Mouse (Mus musculus) limb, embryonic 14.5 days (tissue): ENCODE measurements around the gene Fam163b. TPM values are rescaled to one million over a fixed set of nuclear protein-coding genes. Genes with fewer than 3 reads are reported as not detected.

Experiments used
- ATAC-seq: fragments of 200-750 bp; cut with Nextera tagmentation; 2 replicates; pipeline ENCODE4 v1.8.0; 2017; ENCODE audit warnings: low read depth, moderate number of reproducible peaks, moderate TSS enrichment; ENCODE audit not compliant: low FRiP score
- DNase-seq: peaks from one replicate; pipeline ENCODE4 v3.0.0-alpha.2; 2015; ENCODE audit warnings: low spot score
- H3K27ac ChIP-seq: fragments of 300-500 bp; sonication (generic); replicated peaks from 2 replicates; pipeline ENCODE4 v1.5.1; 2014; ENCODE audit warnings: low read depth, mild to moderate bottlenecking, low read length, moderate library complexity, mixed read lengths
- H3K27me3 ChIP-seq: fragments of 300-500 bp; sonication (generic); 2 replicates; pipeline ENCODE4 v1.6.1; 2014; ENCODE audit warnings: low read length, mixed read lengths; ENCODE audit not compliant: control insufficient read depth, insufficient read depth
- H3K36me3 ChIP-seq: fragments of 300-500 bp; sonication (generic); 2 replicates; pipeline ENCODE4 v1.6.1; 2014; ENCODE audit warnings: mild to moderate bottlenecking, low read length, moderate library complexity, mixed read lengths; ENCODE audit not compliant: control insufficient read depth, insufficient read depth
- H3K4me1 ChIP-seq: fragments of 300-500 bp; sonication (generic); 2 replicates; pipeline ENCODE4 v1.6.1; 2014; ENCODE audit warnings: antibody characterized with exemption, low read length, mixed read lengths; ENCODE audit not compliant: control insufficient read depth, insufficient read depth
- H3K4me2 ChIP-seq: fragments of 300-500 bp; sonication (generic); replicated peaks from 2 replicates; pipeline ENCODE4 v1.6.1; 2014; ENCODE audit warnings: low read depth, mild to moderate bottlenecking, low read length, moderate library complexity; ENCODE audit not compliant: severe bottlenecking
- H3K4me3 ChIP-seq: fragments of 300-500 bp; sonication (generic); replicated peaks from 2 replicates; pipeline ENCODE4 v1.5.1; 2014; ENCODE audit warnings: low read length
- H3K9ac ChIP-seq: fragments of 300-500 bp; sonication (generic); 2 replicates; pipeline ENCODE4 v1.6.1; 2014; ENCODE audit warnings: mild to moderate bottlenecking, low read depth, low read length, moderate library complexity; ENCODE audit not compliant: severe bottlenecking
- H3K9me3 ChIP-seq: fragments of 300-500 bp; sonication (generic); 2 replicates; pipeline ENCODE4 v1.6.1; 2016; ENCODE audit warnings: low read length; ENCODE audit not compliant: control insufficient read depth
- POLR2A ChIP-seq: fragments of 200-500 bp; IDR thresholded peaks from 2 replicates; pipeline ENCODE4 v1.8.0; 2012; ENCODE audit warnings: inconsistent platforms, mild to moderate bottlenecking, moderate library complexity, borderline replicate concordance; ENCODE audit not compliant: insufficient read depth, insufficient read length; ENCODE audit errors: extremely low read depth
- WGBS: fragments of 180-500 bp; shearing (Covaris S2); extraction: QIAGEN DNeasy Blood & Tissue Kit; methylation state at CpG from one replicate; pipeline ENCODE4 v1.1.7; 2014; 5-methylcytosine and 5-hydroxymethylcytosine counted together
- polyA plus RNA-seq, 2 experiments: library from polyadenylated mRNA; depleted of rRNA in 1 of 2; stranded (reverse) in 1 of 2; unstranded in 1 of 2; fragments of >200 nt; fragmentation: Nextera tagmentation in 1 of 2; extraction: Ambion mirVana in 1 of 2; gene quantifications; 2 replicates each; pipeline versions ENCODE4 v1.2.1 to v1.2.3; 2012 to 2014

The Fam163b gene
- polyA plus RNA-seq (2012; rRNA removed) (0.68 and 1.1 TPM in 2 replicates), polyA plus RNA-seq (2014; fragmentation: Nextera tagmentation; extraction: Ambion mirVana) (0.30 and 0.43 TPM in 2 replicates)

GRCm38 (mm10) chr2:27141950-27142693 lies at the start of gene Fam163b:
Gene Fam163b, minus strand, starts transcription at chr2:27142491.
- ATAC-seq (peak; percentile 57; the same call in 1 of the 2 replicates), DNase-seq (peak; percentile 76)
- H3K27me3 ChIP-seq: peaks cover 8% of the 10 kb centered on the region; the same call in 1 of the 2 replicates
- no peaks in the 10 kb centered on the region for H3K36me3 ChIP-seq
- no peak within 1 kb of the TSS for H3K27ac ChIP-seq
- H3K9ac ChIP-seq: peak within 1 kb of the TSS; percentile 43; the same call in 1 of the 2 replicates
- peak within 1 kb of the TSS; percentile 38 for H3K4me3 ChIP-seq
- TF ChIP-seq POLR2A: no peak
- WGBS: under 1% methylated on average over 27 of the region's 62 CpGs
- H3K4me2 ChIP-seq: peak within 1 kb of the TSS; percentile 91
- H3K4me1 ChIP-seq: no peaks in the 10 kb centered on the region
- H3K9me3 ChIP-seq: no peaks in the 10 kb centered on the region

DNA sequence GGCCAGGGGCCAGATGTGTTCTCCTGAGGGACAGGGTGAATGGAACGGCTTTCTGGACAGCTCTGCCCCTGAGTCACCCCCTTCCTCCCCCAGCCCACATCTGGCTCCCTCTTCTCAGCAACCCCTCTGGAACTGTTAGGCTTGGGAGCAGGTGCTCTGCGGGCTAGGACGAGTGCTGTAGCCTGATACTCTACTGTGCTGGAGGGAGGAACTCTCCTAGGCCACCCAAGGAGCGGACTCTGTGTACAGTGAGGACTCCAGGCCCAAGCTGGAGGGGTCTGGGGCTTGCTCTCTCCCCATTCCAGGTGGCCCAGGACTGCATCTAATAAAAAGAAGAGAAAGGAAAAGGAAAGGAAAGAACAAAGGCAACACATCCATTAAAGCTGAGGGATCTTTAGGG lies 47.7 kb upstream of the Fam163b start:
- H3K27me3 ChIP-seq: no peaks in the 10 kb centered on the region
- H3K9me3 ChIP-seq: no peaks in the 10 kb centered on the region
- H3K9ac ChIP-seq: no peak overlapping the region
- H3K4me3 ChIP-seq: no peak overlapping the region
- H3K27ac ChIP-seq: no peak overlapping the region
- TF ChIP-seq POLR2A: no peak
- 32% methylated on average over 4 of the region's 4 CpGs for WGBS
- no peak overlapping the region for H3K4me2 ChIP-seq
- ATAC-seq: peak; percentile 80
- peak; percentile 36 for DNase-seq
- no peaks in the 10 kb centered on the region for H3K36me3 ChIP-seq
- peaks cover 10% of the 10 kb centered on the region; the same call in 1 of the 2 replicates for H3K4me1 ChIP-seq

DNA sequence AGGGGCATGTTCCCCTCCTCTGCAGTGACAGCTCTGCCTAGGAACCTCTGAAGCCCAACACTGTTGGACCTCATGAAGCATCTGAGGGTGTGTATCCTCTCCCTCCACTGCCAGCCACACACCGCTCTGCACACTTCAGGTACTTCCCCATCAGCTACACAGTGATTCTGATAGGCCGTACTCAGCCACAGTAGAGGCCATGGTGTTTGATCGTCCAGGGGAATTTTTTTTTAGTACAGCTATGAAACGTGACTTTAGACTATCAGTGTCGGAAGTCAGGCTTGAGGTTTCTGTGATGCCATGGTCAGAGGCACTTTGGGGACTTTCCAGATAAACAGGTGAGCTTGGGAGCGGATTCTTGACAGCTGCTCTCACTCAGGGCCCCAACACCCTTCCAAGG lies 45.2 kb upstream of the Fam163b start:
- H3K27me3 ChIP-seq: no peaks in the 10 kb centered on the region
- no peaks in the 10 kb centered on the region for H3K36me3 ChIP-seq
- no peak for DNase-seq
- H3K4me3 ChIP-seq: no peak overlapping the region
- H3K4me2 ChIP-seq: no peak overlapping the region
- WGBS: 76% methylated on average over 6 of the region's 6 CpGs
- TF ChIP-seq POLR2A: no peak
- H3K4me1 ChIP-seq: peaks cover 19% of the 10 kb centered on the region; the same call in 1 of the 2 replicates
- H3K9ac ChIP-seq: no peak overlapping the region
- no peak for ATAC-seq
- H3K27ac ChIP-seq: no peak overlapping the region
- H3K9me3 ChIP-seq: no peaks in the 10 kb centered on the region

DNA sequence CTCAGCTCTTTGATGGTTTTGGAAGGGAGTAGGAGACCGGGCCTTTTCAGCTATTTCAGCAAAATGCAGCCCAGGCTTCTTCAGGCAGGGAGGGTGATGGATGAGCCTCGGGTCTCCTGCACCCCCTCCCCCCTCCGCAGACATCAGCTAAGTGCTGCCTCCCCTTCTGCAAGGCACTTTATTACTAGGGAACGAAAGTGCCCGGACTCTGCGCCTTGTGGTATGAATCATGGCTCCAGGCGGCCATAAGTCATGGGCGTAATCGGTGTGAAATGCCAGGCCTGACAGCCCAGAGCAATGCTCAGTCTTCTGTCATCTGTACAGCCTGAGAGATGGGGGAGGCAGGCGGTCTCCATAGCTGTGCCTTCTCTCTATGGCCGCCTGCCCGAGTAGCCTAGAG lies 41.4 kb upstream of the Fam163b start:
- WGBS: 23% methylated on average over 12 of the region's 12 CpGs
- no peak for DNase-seq
- TF ChIP-seq POLR2A: no peak
- no peak overlapping the region for H3K4me2 ChIP-seq
- H3K9me3 ChIP-seq: no peaks in the 10 kb centered on the region
- H3K36me3 ChIP-seq: no peaks in the 10 kb centered on the region
- peaks cover 13% of the 10 kb centered on the region; the same call in 1 of the 2 replicates for H3K4me1 ChIP-seq
- H3K4me3 ChIP-seq: no peak overlapping the region
- H3K9ac ChIP-seq: no peak overlapping the region
- no peaks in the 10 kb centered on the region for H3K27me3 ChIP-seq
- no peak overlapping the region for H3K27ac ChIP-seq
- no peak for ATAC-seq

GRCm38 (mm10) chr2:27181907-27182306 lies 39.6 kb upstream of the Fam163b start:
- no peak overlapping the region for H3K27ac ChIP-seq
- H3K9ac ChIP-seq: no peak overlapping the region
- no peaks in the 10 kb centered on the region for H3K9me3 ChIP-seq
- DNase-seq (no peak), ATAC-seq (no peak)
- H3K36me3 ChIP-seq: no peaks in the 10 kb centered on the region
- no peak for TF ChIP-seq POLR2A
- 52% methylated on average over 4 of the region's 4 CpGs for whole genome bisulfite sequencing
- H3K4me2 ChIP-seq: no peak overlapping the region
- H3K4me1 ChIP-seq: peaks cover 8% of the 10 kb centered on the region; the same call in 1 of the 2 replicates
- no peaks in the 10 kb centered on the region for H3K27me3 ChIP-seq
- no peak overlapping the region for H3K4me3 ChIP-seq
